Mouse (Mus musculus): ENCODE measurements around the gene Kif5c. TPM values are rescaled to one million over a fixed set of nuclear protein-coding genes. Genes with fewer than 3 reads are reported as not detected.

Kif5c gene
- polyA plus RNA-seq, 1 experiment from 2014 or later, result 4.4 TPM

GRCm38 (mm10) chr2:49642761-49643160 lies 23.7 kb downstream of the Kif5c start:
- no peak for ATAC-seq
- no peaks in the 10 kb centered on the region for H3K27me3 ChIP-seq (replicated peaks; ENCODE audit: control insufficient read depth, insufficient read depth, low read length)
- H3K4me2 ChIP-seq (ENCODE audit: low read depth, low read length), result no peak overlapping the region
- H3K36me3 ChIP-seq (ENCODE audit: control insufficient read depth, insufficient read depth, low read length), result no peaks in the 10 kb centered on the region
- no peaks in the 10 kb centered on the region for H3K9me3 ChIP-seq (ENCODE audit: control insufficient read depth, low read length)
- no peak overlapping the region for H3K27ac ChIP-seq (ENCODE audit: low read length)
- no peak overlapping the region for H3K9ac ChIP-seq (ENCODE audit: low read depth, low read length)
- no peaks in the 10 kb centered on the region for H3K4me1 ChIP-seq (ENCODE audit: control insufficient read depth, insufficient read depth, low read length)
- H3K4me3 ChIP-seq (ENCODE audit: low read length), result no peak overlapping the region
- 83% methylated on average over 3 of the region's 3 CpGs for WGBS

- 69% methylated on average over 8 of the region's 8 CpGs for WGBS
- H3K36me3 ChIP-seq (ENCODE audit: control insufficient read depth, insufficient read depth, low read length), result no peaks in the 10 kb centered on the region
- no peak for ATAC-seq
- H3K4me1 ChIP-seq (ENCODE audit: control insufficient read depth, insufficient read depth, low read length), result no peaks in the 10 kb centered on the region
- no peaks in the 10 kb centered on the region for H3K27me3 ChIP-seq (replicated peaks; ENCODE audit: control insufficient read depth, insufficient read depth, low read length)
- H3K27ac ChIP-seq (ENCODE audit: low read length), result no peak overlapping the region
- no peak overlapping the region for H3K4me2 ChIP-seq (ENCODE audit: low read depth, low read length)
- no peak overlapping the region for H3K9ac ChIP-seq (ENCODE audit: low read depth, low read length)
- H3K9me3 ChIP-seq (ENCODE audit: control insufficient read depth, low read length), result no peaks in the 10 kb centered on the region
- H3K4me3 ChIP-seq (ENCODE audit: low read length), result no peak overlapping the region
Measured at GRCm38 (mm10) chr2:49643756-49644155, 24.7 kb downstream of the Kif5c start.

GRCm38 (mm10) chr2:49647591-49647990 lies 28.5 kb downstream of the Kif5c start:
- Histone ChIP-seq H3K4me1 (ENCODE audit: control insufficient read depth, insufficient read depth, low read length) (no peaks in the 10 kb centered on the region), H3K36me3 (ENCODE audit: control insufficient read depth, insufficient read depth, low read length) (no peaks in the 10 kb centered on the region), H3K4me3 (ENCODE audit: low read length) (no peak overlapping the region), H3K4me2 (ENCODE audit: low read depth, low read length) (no peak overlapping the region), H3K9me3 (ENCODE audit: control insufficient read depth, low read length) (no peaks in the 10 kb centered on the region), H3K27ac (ENCODE audit: low read length) (no peak overlapping the region), H3K27me3 (replicated peaks; ENCODE audit: control insufficient read depth, insufficient read depth, low read length) (no peaks in the 10 kb centered on the region), H3K9ac (ENCODE audit: low read depth, low read length) (no peak overlapping the region)
- ATAC-seq, result no peak
- 81% methylated on average over 6 of the region's 6 CpGs for WGBS

GRCm38 (mm10) chr2:49648344-49648743 lies 29.2 kb downstream of the Kif5c start:
- Histone ChIP-seq H3K9me3 (ENCODE audit: control insufficient read depth, low read length) (no peaks in the 10 kb centered on the region), H3K4me2 (ENCODE audit: low read depth, low read length) (no peak overlapping the region), H3K36me3 (ENCODE audit: control insufficient read depth, insufficient read depth, low read length) (no peaks in the 10 kb centered on the region), H3K27ac (ENCODE audit: low read length) (no peak overlapping the region), H3K4me1 (ENCODE audit: control insufficient read depth, insufficient read depth, low read length) (no peaks in the 10 kb centered on the region), H3K4me3 (ENCODE audit: low read length) (no peak overlapping the region), H3K9ac (ENCODE audit: low read depth, low read length) (no peak overlapping the region), H3K27me3 (replicated peaks; ENCODE audit: control insufficient read depth, insufficient read depth, low read length) (no peaks in the 10 kb centered on the region)
- ATAC-seq, result no peak
- 44% methylated on average over 9 of the region's 9 CpGs for WGBS

- WGBS, result 88% methylated on average over 6 of the region's 6 CpGs
- Histone ChIP-seq H3K27me3 (replicated peaks; ENCODE audit: control insufficient read depth, insufficient read depth, low read length) (no peaks in the 10 kb centered on the region), H3K9ac (ENCODE audit: low read depth, low read length) (no peak overlapping the region), H3K4me1 (ENCODE audit: control insufficient read depth, insufficient read depth, low read length) (no peaks in the 10 kb centered on the region), H3K9me3 (ENCODE audit: control insufficient read depth, low read length) (no peaks in the 10 kb centered on the region), H3K4me3 (ENCODE audit: low read length) (no peak overlapping the region), H3K4me2 (ENCODE audit: low read depth, low read length) (no peak overlapping the region), H3K27ac (ENCODE audit: low read length) (no peak overlapping the region), H3K36me3 (ENCODE audit: control insufficient read depth, insufficient read depth, low read length) (no peaks in the 10 kb centered on the region)
- ATAC-seq, result no peak
Measured at GRCm38 (mm10) chr2:49648806-49649205, 29.7 kb downstream of the Kif5c start.

- H3K36me3 ChIP-seq (ENCODE audit: control insufficient read depth, insufficient read depth, low read length), result no peaks in the 10 kb centered on the region
- ATAC-seq, result no peak
- no peaks in the 10 kb centered on the region for H3K9me3 ChIP-seq (ENCODE audit: control insufficient read depth, low read length)
- no peak overlapping the region for H3K4me3 ChIP-seq (ENCODE audit: low read length)
- H3K4me1 ChIP-seq (ENCODE audit: control insufficient read depth, insufficient read depth, low read length), result no peaks in the 10 kb centered on the region
- H3K27me3 ChIP-seq (replicated peaks; ENCODE audit: control insufficient read depth, insufficient read depth, low read length), result no peaks in the 10 kb centered on the region
- WGBS, result 82% methylated on average over 10 of the region's 10 CpGs
- no peak overlapping the region for H3K27ac ChIP-seq (ENCODE audit: low read length)
- no peak overlapping the region for H3K9ac ChIP-seq (ENCODE audit: low read depth, low read length)
- no peak overlapping the region for H3K4me2 ChIP-seq (ENCODE audit: low read depth, low read length)
Measured at GRCm38 (mm10) chr2:49649211-49649610, 30.1 kb downstream of the Kif5c start.

- H3K4me3 ChIP-seq (ENCODE audit: low read length), result no peak overlapping the region
- no peak for ATAC-seq
- no peaks in the 10 kb centered on the region for H3K9me3 ChIP-seq (ENCODE audit: control insufficient read depth, low read length)
- no peak overlapping the region for H3K4me2 ChIP-seq (ENCODE audit: low read depth, low read length)
- H3K27ac ChIP-seq (ENCODE audit: low read length), result no peak overlapping the region
- no peaks in the 10 kb centered on the region for H3K4me1 ChIP-seq (ENCODE audit: control insufficient read depth, insufficient read depth, low read length)
- H3K9ac ChIP-seq (ENCODE audit: low read depth, low read length), result no peak overlapping the region
- H3K36me3 ChIP-seq (ENCODE audit: control insufficient read depth, insufficient read depth, low read length), result no peaks in the 10 kb centered on the region
- WGBS, result 83% methylated on average over 1 of the region's 1 CpGs
- no peaks in the 10 kb centered on the region for H3K27me3 ChIP-seq (replicated peaks; ENCODE audit: control insufficient read depth, insufficient read depth, low read length)
Measured at GRCm38 (mm10) chr2:49651737-49652136, 32.6 kb downstream of the Kif5c start.

GRCm38 (mm10) chr2:49654606-49655005 lies 35.5 kb downstream of the Kif5c start:
- 85% methylated on average over 10 of the region's 10 CpGs for whole genome bisulfite sequencing
- no peaks in the 10 kb centered on the region for H3K9me3 ChIP-seq (ENCODE audit: control insufficient read depth, low read length)
- H3K36me3 ChIP-seq (ENCODE audit: control insufficient read depth, insufficient read depth, low read length), result no peaks in the 10 kb centered on the region
- no peaks in the 10 kb centered on the region for H3K27me3 ChIP-seq (replicated peaks; ENCODE audit: control insufficient read depth, insufficient read depth, low read length)
- no peak overlapping the region for H3K9ac ChIP-seq (ENCODE audit: low read depth, low read length)
- no peaks in the 10 kb centered on the region for H3K4me1 ChIP-seq (ENCODE audit: control insufficient read depth, insufficient read depth, low read length)
- H3K27ac ChIP-seq (ENCODE audit: low read length), result no peak overlapping the region
- no peak for ATAC-seq
- no peak overlapping the region for H3K4me3 ChIP-seq (ENCODE audit: low read length)
- no peak overlapping the region for H3K4me2 ChIP-seq (ENCODE audit: low read depth, low read length)

- 69% methylated on average over 11 of the region's 11 CpGs for WGBS
Measured at GRCm38 (mm10) chr2:49655195-49655873, 36.2 kb downstream of the Kif5c start.

GRCm38 (mm10) chr2:49655874-49656195 lies 36.7 kb downstream of the Kif5c start:
- Histone ChIP-seq H3K27ac (ENCODE audit: low read length) (no peak overlapping the region), H3K9ac (ENCODE audit: low read depth, low read length) (no peak overlapping the region), H3K4me1 (ENCODE audit: control insufficient read depth, insufficient read depth, low read length) (no peaks in the 10 kb centered on the region), H3K36me3 (ENCODE audit: control insufficient read depth, insufficient read depth, low read length) (no peaks in the 10 kb centered on the region), H3K4me3 (ENCODE audit: low read length) (no peak overlapping the region), H3K4me2 (ENCODE audit: low read depth, low read length) (no peak overlapping the region), H3K9me3 (ENCODE audit: control insufficient read depth, low read length) (no peaks in the 10 kb centered on the region), H3K27me3 (replicated peaks; ENCODE audit: control insufficient read depth, insufficient read depth, low read length) (no peaks in the 10 kb centered on the region)
- 73% methylated on average over 3 of the region's 3 CpGs for WGBS
- no peak for ATAC-seq

More at GRCm38 (mm10) chr2:49655195-49655873, 36.2 kb downstream of the Kif5c start:
- no peaks in the 10 kb centered on the region for H3K9me3 ChIP-seq (ENCODE audit: control insufficient read depth, low read length)
- no peak overlapping the region for H3K4me3 ChIP-seq (ENCODE audit: low read length)
- no peak for ATAC-seq
- H3K9ac ChIP-seq (ENCODE audit: low read depth, low read length), result no peak overlapping the region
- H3K4me1 ChIP-seq (ENCODE audit: control insufficient read depth, insufficient read depth, low read length), result no peaks in the 10 kb centered on the region
- no peak overlapping the region for H3K4me2 ChIP-seq (ENCODE audit: low read depth, low read length)
- H3K27ac ChIP-seq (ENCODE audit: low read length), result no peak overlapping the region
- no peaks in the 10 kb centered on the region for H3K27me3 ChIP-seq (replicated peaks; ENCODE audit: control insufficient read depth, insufficient read depth, low read length)
- no peaks in the 10 kb centered on the region for H3K36me3 ChIP-seq (ENCODE audit: control insufficient read depth, insufficient read depth, low read length)

Measured in intestine, embryonic 16.5 days (tissue).